Mouse (Mus musculus) stomach, embryonic 14.5 days (tissue): Measurements from ENCODE around the gene Zbtb38. TPM values are rescaled to one million over a fixed set of nuclear protein-coding genes. Genes with fewer than 3 reads are reported as not detected.

Experiments
- ATAC-seq: fragments of 200-750 bp; cut with Nextera tagmentation; 2 replicates; pipeline ENCODE4 v1.8.0; 2017; ENCODE audit warnings: low read depth, moderate TSS enrichment; ENCODE audit not compliant: insufficient number of reproducible peaks, insufficient read depth, low FRiP score
- H3K27ac ChIP-seq: fragments of 300-500 bp; sonication (generic); 2 replicates; pipeline ENCODE4 v1.5.1; 2014; ENCODE audit warnings: mild to moderate bottlenecking, low read length, moderate library complexity, mixed read lengths
- H3K27me3 ChIP-seq: fragments of 300-500 bp; sonication (generic); 2 replicates; pipeline ENCODE4 v1.6.1; 2014; ENCODE audit warnings: low read length, control low read depth, mixed read lengths; ENCODE audit not compliant: control insufficient read depth, insufficient read depth
- H3K36me3 ChIP-seq: fragments of 300-500 bp; sonication (generic); 2 replicates; pipeline ENCODE4 v1.6.1; 2014; ENCODE audit warnings: mild to moderate bottlenecking, control low read depth, low read length, moderate library complexity, mixed read lengths; ENCODE audit not compliant: control insufficient read depth, insufficient read depth
- H3K4me1 ChIP-seq: fragments of 300-500 bp; sonication (generic); 2 replicates; pipeline ENCODE4 v1.6.1; 2014; ENCODE audit warnings: low read length, control low read depth, mixed read lengths; ENCODE audit not compliant: control insufficient read depth, insufficient read depth
- H3K4me2 ChIP-seq: fragments of 300-500 bp; sonication (generic); replicated peaks from 2 replicates; pipeline ENCODE4 v1.6.1; 2014; ENCODE audit warnings: low read depth, low read length, control low read depth
- H3K4me3 ChIP-seq: fragments of 300-500 bp; sonication (generic); 2 replicates; pipeline ENCODE4 v1.5.1; 2014; ENCODE audit warnings: low read depth, low read length, control low read depth
- H3K9ac ChIP-seq: fragments of 300-500 bp; sonication (generic); replicated peaks from 2 replicates; pipeline ENCODE4 v1.6.1; 2014; ENCODE audit warnings: low read depth, mild to moderate bottlenecking, control low read depth, low read length, moderate library complexity, mixed read lengths
- H3K9me3 ChIP-seq: fragments of 300-500 bp; sonication (generic); 2 replicates; pipeline ENCODE4 v1.6.1; 2016; ENCODE audit warnings: low read depth, low read length, control low read depth; ENCODE audit not compliant: control insufficient read depth
- WGBS: fragments of 180-500 bp; shearing (Covaris S2); extraction: QIAGEN DNeasy Blood & Tissue Kit; methylation state at CpG from one replicate; pipeline ENCODE4 v1.1.7; 2014; 5-methylcytosine and 5-hydroxymethylcytosine counted together
- polyA plus RNA-seq: library from polyadenylated mRNA; unstranded; fragments of >200 nt; fragmentation: Nextera tagmentation; extraction: Ambion mirVana; gene quantifications from 2 replicates; pipeline ENCODE4 v1.2.1, GENCODE M21; 2014

Gene Zbtb38
- 23.0 and 25.5 TPM in 2 replicates for polyA plus RNA-seq

GRCm38 (mm10) chr9:96752603-96753114, at the start of gene Zbtb38:
TSS of gene Zbtb38 (minus strand) at chr9:96752831.
- Histone ChIP-seq H3K36me3 (no peaks in the 10 kb centered on the region), H3K27ac (no peak within 1 kb of the TSS), H3K9me3 (no peaks in the 10 kb centered on the region), H3K27me3 (no peaks in the 10 kb centered on the region), H3K4me2 (no peak within 1 kb of the TSS), H3K4me1 (0 out of 2 replicates have a peak, but pooled peaks cover 7% of the 10 kb centered on the region), H3K9ac (no peak within 1 kb of the TSS), H3K4me3 (no peak within 1 kb of the TSS)
- ATAC-seq, result peak; percentile 92
- whole genome bisulfite sequencing, result 49% methylated on average over 15 of the region's 15 CpGs

DNA sequence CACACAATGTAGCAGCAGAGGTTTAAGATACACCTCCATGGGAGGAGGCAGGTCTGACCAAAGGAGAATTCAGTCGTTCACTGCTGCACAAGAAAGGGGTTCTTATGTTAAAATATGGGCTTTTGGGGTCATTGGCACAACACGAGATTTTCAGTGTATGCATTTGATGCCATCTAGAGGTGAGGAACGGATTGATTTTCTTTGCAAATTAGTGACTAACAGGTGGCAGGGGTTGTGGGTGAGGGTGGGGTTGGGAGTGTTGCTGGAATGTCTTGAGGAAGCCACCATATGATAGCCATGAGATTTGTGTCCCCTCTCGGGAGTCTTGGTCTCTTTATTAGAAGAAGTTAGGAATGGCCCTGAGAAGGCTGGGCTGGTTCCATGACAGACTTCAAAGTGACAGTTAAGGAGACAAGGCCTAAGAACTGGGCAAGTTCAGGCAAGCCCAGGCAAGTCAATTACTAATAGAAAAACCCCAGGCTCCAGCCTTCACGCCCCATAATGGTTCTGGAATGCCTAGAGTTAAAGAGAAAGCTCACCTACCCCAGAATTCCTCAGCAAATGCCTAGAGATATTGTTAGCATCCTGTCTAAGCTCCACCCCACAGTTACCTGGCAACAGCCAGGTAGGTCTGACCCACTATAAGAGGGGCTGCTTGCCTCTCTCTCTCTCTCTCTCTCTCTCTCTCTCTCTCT, 47.6 kb upstream of the Zbtb38 start:
- peak; percentile 53; the same call in 1 of the 2 replicates for ATAC-seq

GRCm38 (mm10) chr9:96797311-96797710, 44.7 kb upstream of the Zbtb38 start:
- no peaks in the 10 kb centered on the region for H3K9me3 ChIP-seq
- ATAC-seq, result no peak
- H3K4me3 ChIP-seq, result no peak overlapping the region
- H3K4me1 ChIP-seq, result no peaks in the 10 kb centered on the region
- H3K27ac ChIP-seq, result no peak overlapping the region
- H3K27me3 ChIP-seq, result no peaks in the 10 kb centered on the region
- no peak overlapping the region for H3K9ac ChIP-seq
- 85% methylated on average over 3 of the region's 3 CpGs for WGBS
- H3K4me2 ChIP-seq, result no peak overlapping the region
- H3K36me3 ChIP-seq, result no peaks in the 10 kb centered on the region

More for the DNA sequence above, 47.6 kb upstream of the Zbtb38 start:
- no peaks in the 10 kb centered on the region for H3K27me3 ChIP-seq
- H3K36me3 ChIP-seq, result no peaks in the 10 kb centered on the region
- no peaks in the 10 kb centered on the region for H3K9me3 ChIP-seq
- no peak overlapping the region for H3K4me3 ChIP-seq
- WGBS, result 27% methylated on average over 5 of the region's 5 CpGs
- H3K4me1 ChIP-seq, result no peaks in the 10 kb centered on the region
- H3K4me2 ChIP-seq, result no peak overlapping the region
- H3K27ac ChIP-seq, result no peak overlapping the region
- no peak overlapping the region for H3K9ac ChIP-seq

DNA sequence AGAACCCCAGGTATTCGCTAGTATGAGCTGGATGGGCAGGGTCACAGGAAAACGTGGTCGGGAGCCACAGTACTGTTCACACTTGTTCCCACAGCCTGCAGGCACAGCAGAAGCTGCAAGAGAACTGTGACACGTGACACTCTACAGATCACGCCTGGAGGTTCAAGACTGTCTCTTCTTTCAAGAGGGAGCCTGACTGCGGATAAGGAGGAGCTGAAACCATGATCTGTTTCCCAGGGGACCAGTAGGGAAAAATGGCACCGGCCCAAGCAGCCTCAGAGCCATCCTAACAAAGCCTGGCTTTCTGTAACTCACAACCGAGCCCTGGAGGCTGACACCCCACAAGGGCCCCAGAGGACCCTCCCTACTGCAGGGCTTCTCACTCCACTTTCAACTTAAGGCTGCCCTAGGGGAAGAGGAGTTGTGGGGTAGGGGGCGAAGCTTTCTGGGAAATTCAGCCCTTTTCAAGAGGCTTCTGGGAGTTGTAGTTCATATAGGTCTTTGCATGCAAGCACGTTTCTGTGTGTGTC, 42.8 kb upstream of the Zbtb38 start:
- Histone ChIP-seq H3K36me3 (no peaks in the 10 kb centered on the region), H3K27me3 (no peaks in the 10 kb centered on the region), H3K27ac (no peak overlapping the region), H3K4me3 (peak overlapping the region; percentile 29), H3K4me1 (no peaks in the 10 kb centered on the region), H3K4me2 (peak overlapping the region; percentile 42), H3K9me3 (no peaks in the 10 kb centered on the region), H3K9ac (no peak overlapping the region)
- ATAC-seq, result peak; percentile 68; the same call in 1 of the 2 replicates
- 8% methylated on average over 10 of the region's 10 CpGs for WGBS

DNA sequence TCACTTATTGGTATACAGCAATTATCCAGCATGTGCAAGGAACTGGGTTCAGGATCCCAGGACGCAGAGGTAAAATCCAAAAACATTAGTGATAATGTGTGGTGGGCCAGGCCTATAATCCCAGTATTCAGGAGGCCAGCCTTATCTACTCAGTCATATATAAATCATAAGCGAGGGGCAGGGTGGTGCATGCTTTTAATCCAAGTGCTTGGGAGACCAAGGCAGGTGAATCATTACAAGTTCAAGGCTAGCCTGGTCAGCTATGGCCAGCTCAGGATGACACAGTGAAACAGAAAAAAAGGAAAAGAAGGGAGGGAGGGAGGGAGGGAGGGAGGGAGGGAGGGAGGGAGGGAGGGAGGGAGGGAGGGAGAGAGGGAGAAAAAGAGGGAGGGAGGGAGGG, 42.0 kb upstream of the Zbtb38 start:
- Histone ChIP-seq H3K4me1 (no peaks in the 10 kb centered on the region), H3K9me3 (no peaks in the 10 kb centered on the region), H3K36me3 (no peaks in the 10 kb centered on the region), H3K4me2 (no peak overlapping the region), H3K9ac (no peak overlapping the region), H3K27me3 (no peaks in the 10 kb centered on the region), H3K27ac (no peak overlapping the region), H3K4me3 (no peak overlapping the region)
- ATAC-seq, result no peak
- 85% methylated on average over 2 of the region's 2 CpGs for WGBS

GRCm38 (mm10) chr9:96792543-96792942, 39.9 kb upstream of the Zbtb38 start:
- Histone ChIP-seq H3K36me3 (no peaks in the 10 kb centered on the region), H3K9me3 (no peaks in the 10 kb centered on the region), H3K4me3 (no peak overlapping the region), H3K4me1 (no peaks in the 10 kb centered on the region), H3K9ac (no peak overlapping the region), H3K27me3 (no peaks in the 10 kb centered on the region), H3K4me2 (no peak overlapping the region), H3K27ac (no peak overlapping the region)
- no peak for ATAC-seq
- WGBS, result 55% methylated on average over 2 of the region's 2 CpGs

DNA sequence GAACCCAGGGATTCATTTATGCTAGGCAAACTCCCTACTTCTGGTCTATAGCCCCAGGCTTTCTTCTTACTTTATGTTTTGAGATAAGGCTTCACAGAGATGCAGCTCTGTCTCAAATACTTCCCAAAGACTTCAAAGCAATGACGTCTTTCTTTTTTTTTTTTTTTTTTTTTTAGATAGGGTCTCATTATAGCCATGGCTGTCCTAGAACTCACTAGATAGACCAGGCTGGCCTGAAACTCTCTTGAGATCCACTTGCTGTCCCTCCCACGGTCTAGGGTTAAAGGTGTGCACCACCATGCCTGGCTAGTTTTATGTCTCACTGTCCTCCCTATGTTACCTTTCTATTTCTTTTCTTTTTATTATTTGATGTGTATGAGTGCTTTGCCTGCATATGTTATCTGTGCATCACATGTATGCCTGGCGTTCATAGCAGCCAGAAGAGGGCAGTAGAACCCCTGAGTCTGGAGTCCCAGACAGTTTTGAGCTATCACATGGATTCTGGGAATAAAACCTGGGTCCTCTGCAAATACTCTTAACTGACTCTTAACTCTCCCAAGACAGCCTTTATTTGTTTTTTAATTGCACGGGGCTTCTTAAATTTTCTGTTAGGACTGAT, 37.9 kb upstream of the Zbtb38 start:
- Histone ChIP-seq H3K4me2 (no peak overlapping the region), H3K9me3 (no peaks in the 10 kb centered on the region), H3K27me3 (no peaks in the 10 kb centered on the region), H3K4me1 (0 out of 2 replicates have a peak, but pooled peaks cover 4% of the 10 kb centered on the region), H3K27ac (no peak overlapping the region), H3K9ac (no peak overlapping the region), H3K4me3 (no peak overlapping the region), H3K36me3 (no peaks in the 10 kb centered on the region)
- ATAC-seq, result no peak
- WGBS, result 50% methylated on average over 4 of the region's 4 CpGs

DNA sequence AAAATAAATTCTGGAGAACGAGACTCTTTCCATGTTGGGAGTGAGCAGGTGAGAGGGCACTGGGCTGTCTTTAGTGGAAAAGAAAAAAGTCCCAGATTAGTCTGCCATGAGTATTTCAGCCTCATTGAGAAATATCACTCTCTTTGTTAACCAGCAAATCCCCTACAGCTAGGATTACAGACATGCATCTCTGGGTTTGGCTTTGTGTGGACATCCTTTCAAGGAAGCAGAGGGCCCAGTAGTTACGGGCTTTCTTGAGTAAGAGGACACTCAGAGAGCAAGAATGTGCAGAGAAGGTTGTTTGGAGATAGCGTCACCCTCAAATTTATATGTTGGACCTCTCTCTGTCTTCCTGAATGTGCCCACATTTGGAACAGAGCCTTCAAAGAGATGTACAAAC, 37.3 kb upstream of the Zbtb38 start:
- Histone ChIP-seq H3K27ac (no peak overlapping the region), H3K9ac (no peak overlapping the region), H3K27me3 (no peaks in the 10 kb centered on the region), H3K4me1 (0 out of 2 replicates have a peak, but pooled peaks cover 4% of the 10 kb centered on the region), H3K4me2 (no peak overlapping the region), H3K4me3 (no peak overlapping the region), H3K9me3 (no peaks in the 10 kb centered on the region), H3K36me3 (no peaks in the 10 kb centered on the region)
- no peak for ATAC-seq
- 76% methylated on average over 3 of the region's 3 CpGs for WGBS
